Mouse (Mus musculus): Measurements from ENCODE around the gene Gm2026. TPM values are rescaled to one million over a fixed set of nuclear protein-coding genes. Genes with fewer than 3 reads are reported as not detected.
"Not testable (repeated sequence)": the region's sequence is repeated elsewhere in the genome, so short reads cannot be mapped to it uniquely, and the experiment has no call there.

Gm2026 gene
- not detected in 2 replicates for polyA plus RNA-seq (2012; ENCODE audit: insufficient read depth, insufficient read length, low replicate concordance, missing spikeins)

- not testable (repeated sequence) for H3K4me3 ChIP-seq (ENCODE audit: insufficient read depth, low read depth, low read length); H3K4me1 ChIP-seq (ENCODE audit: control insufficient read depth, insufficient read depth, low read length); H3K27ac ChIP-seq (ENCODE audit: insufficient read depth, low read depth, low read length)
- no CpG with 5 or more reads among the region's 4 CpGs for WGBS
Observed at GRCm38 (mm10) chr2:175965031-175965430, at the start of gene Gm2026. Gene Gm2026 (plus strand): TSS chr2:175965331.

GRCm38 (mm10) chr2:175931000-175931399 lies 34.1 kb upstream of the Gm2026 start, which contains the start of gene Zfp966:
Gene Zfp966 (minus strand): TSS chr2:175931100.
- H3K4me1 ChIP-seq (ENCODE audit: control insufficient read depth, insufficient read depth, low read length); H3K4me3 ChIP-seq (ENCODE audit: insufficient read depth, low read depth, low read length); H3K27ac ChIP-seq (ENCODE audit: insufficient read depth, low read depth, low read length): not testable (repeated sequence)
- no CpG with 5 or more reads among the region's 6 CpGs for WGBS

Other genes starting within 250 kb of the Gm2026 start
- not detected in 2 replicates for gene Gm2007, start 223.8 kb upstream of the Gm2026 start, polyA plus RNA-seq (2012; ENCODE audit: insufficient read depth, insufficient read length, low replicate concordance, missing spikeins)
- gene Gm14288, start 164.2 kb upstream of the Gm2026 start, polyA plus RNA-seq (2012; ENCODE audit: insufficient read depth, insufficient read length, low replicate concordance, missing spikeins) = not detected in 2 replicates
- not detected in 2 replicates for gene Gm6710, start 96.1 kb upstream of the Gm2026 start, polyA plus RNA-seq (2012; ENCODE audit: insufficient read depth, insufficient read length, low replicate concordance, missing spikeins)
- gene Zfp966, start 34.2 kb upstream of the Gm2026 start, polyA plus RNA-seq (2012; ENCODE audit: insufficient read depth, insufficient read length, low replicate concordance, missing spikeins) = not detected in 2 replicates
- gene Gm2004, start 184.5 kb downstream of the Gm2026 start, polyA plus RNA-seq (2012; ENCODE audit: insufficient read depth, insufficient read length, low replicate concordance, missing spikeins) = not detected in 2 replicates